ENCODE assay signal across 22 mouse cellular contexts in genomic region chr4:4510180-4510920, GRCm38 (mm10).
A peak's percentile ranks its signal among the peaks of the same experiment; 100 is the strongest.
DNase-seq lines count a peak whose midpoint lies in the region; ATAC-seq and TF ChIP-seq lines count a peak whose summit lies in the region.
"Had no signal": no experiment of that assay in that cellular context is flagged by ENCODE, and none has a peak within 500 bp of the region (broad histone marks: within the 10 kb centered on the region; RNA-seq: fewer than 3 reads in every experiment).

No protein-coding gene starts in this region.

- WGBS in limb, embryonic 14.5 days, result 83% methylated on average over 2 of the region's 2 CpGs
- 83% methylated on average over 2 of the region's 2 CpGs for WGBS in limb, embryonic 10.5 days
- WGBS in forebrain, embryonic 13.5 days, result 75% methylated on average over 2 of the region's 2 CpGs

- H3K4me2 ChIP-seq in limb, embryonic 14.5 days (replicated peaks; ENCODE audit: low read depth, low read length, severe bottlenecking), result no peak overlapping the region
- no peak overlapping the region for H3K4me2 ChIP-seq in forebrain, embryonic 13.5 days
- H3K4me2 ChIP-seq: forebrain, embryonic 15.5 days; hindbrain, embryonic 12.5 days had no signal

- peaks cover 4% of the 10 kb centered on the region; the same call in 1 of the 2 replicates for H3K4me1 ChIP-seq in limb, embryonic 14.5 days (ENCODE audit: control insufficient read depth, insufficient read depth, low read length)
- H3K4me1 ChIP-seq in limb, embryonic 10.5 days, result peaks cover 4% of the 10 kb centered on the region; the same call in 1 of the 2 replicates
- no peaks in the 10 kb centered on the region for H3K4me1 ChIP-seq in forebrain, embryonic 13.5 days
- H3K4me1 ChIP-seq: forebrain, embryonic 15.5 days; heart, embryonic 10.5 days; hindbrain, embryonic 12.5 days had no signal

- peak; percentile 10 for DNase-seq in limb, embryonic 14.5 days (ENCODE audit: low spot score)
- no peak for DNase-seq in limb, embryonic 10.5 days (ENCODE audit: low spot score)
- DNase-seq in 416B (ENCODE audit: low read depth) (peak; percentile 9), NIH3T3 (ENCODE audit: low read depth) (peak; percentile 56)
- peak; percentile 52 for DNase-seq in fibroblast of lung, adult 2 months (ENCODE audit: low read depth)
- no peak for DNase-seq in embryo, embryonic 10 days (ENCODE audit: low spot score)
- DNase-seq in thymus, postnatal 25 days, result no peak
- DNase-seq: adrenal gland, adult 8-10 months; adrenal gland, postnatal 36 days; cerebellum, adult 11 months; cerebellum, adult 8-10 months; cerebellum, postnatal 25 days; gastrocnemius, postnatal 25 days; heart, postnatal 10 days; heart, postnatal 4 days had no signal

- TF ChIP-seq POLR2A in limb, embryonic 14.5 days (IDR thresholded peaks at IDR 0.05; ENCODE audit: borderline replicate concordance, extremely low read depth, insufficient read depth, insufficient read length), result no peak

- no peak overlapping the region for H3K4me3 ChIP-seq in limb, embryonic 14.5 days (replicated peaks; ENCODE audit: low read length)
- no peak overlapping the region for H3K4me3 ChIP-seq in limb, embryonic 10.5 days
- H3K4me3 ChIP-seq in forebrain, embryonic 13.5 days, result no peak overlapping the region
- H3K4me3 ChIP-seq: forebrain, embryonic 15.5 days; heart, embryonic 10.5 days; hindbrain, embryonic 12.5 days had no signal

- no peaks in the 10 kb centered on the region for H3K27me3 ChIP-seq in limb, embryonic 14.5 days (ENCODE audit: control insufficient read depth, insufficient read depth, low read length)
- no peaks in the 10 kb centered on the region for H3K27me3 ChIP-seq in limb, embryonic 10.5 days (ENCODE audit: low read depth, poor library complexity, severe bottlenecking)
- H3K27me3 ChIP-seq in forebrain, embryonic 13.5 days, result no peaks in the 10 kb centered on the region
- H3K27me3 ChIP-seq: forebrain, embryonic 15.5 days; hindbrain, embryonic 12.5 days had no signal

- no peaks in the 10 kb centered on the region for H3K9me3 ChIP-seq in limb, embryonic 14.5 days (ENCODE audit: control insufficient read depth, low read length)
- H3K9me3 ChIP-seq in limb, embryonic 10.5 days (replicated peaks), result no peaks in the 10 kb centered on the region
- no peaks in the 10 kb centered on the region for H3K9me3 ChIP-seq in forebrain, embryonic 13.5 days (replicated peaks)
- H3K9me3 ChIP-seq: forebrain, embryonic 15.5 days; heart, embryonic 10.5 days; hindbrain, embryonic 12.5 days had no signal

- ATAC-seq in limb, embryonic 14.5 days (ENCODE audit: low FRiP score, low read depth), result no peak
- ATAC-seq in forebrain, embryonic 13.5 days, result no peak
- ATAC-seq: forebrain, embryonic 15.5 days; hindbrain, embryonic 16.5 days; inflammation-experienced regulatory T-cells, adult 6 months; intestine, postnatal 0 days had no signal

- no peak overlapping the region for H3K27ac ChIP-seq in limb, embryonic 14.5 days (replicated peaks; ENCODE audit: low read depth, low read length)
- H3K27ac ChIP-seq in limb, embryonic 10.5 days, result no peak overlapping the region
- no peak overlapping the region for H3K27ac ChIP-seq in forebrain, embryonic 13.5 days
- H3K27ac ChIP-seq: forebrain, embryonic 15.5 days; heart, embryonic 10.5 days; hindbrain, embryonic 12.5 days had no signal

- no peaks in the 10 kb centered on the region for H3K36me3 ChIP-seq in limb, embryonic 14.5 days (ENCODE audit: control insufficient read depth, insufficient read depth, low read length)
- H3K36me3 ChIP-seq in limb, embryonic 10.5 days, result no peaks in the 10 kb centered on the region
- H3K36me3 ChIP-seq in forebrain, embryonic 13.5 days (ENCODE audit: poor library complexity, severe bottlenecking), result no peaks in the 10 kb centered on the region
- H3K36me3 ChIP-seq: forebrain, embryonic 15.5 days; heart, embryonic 10.5 days; hindbrain, embryonic 12.5 days had no signal

- H3K9ac ChIP-seq in limb, embryonic 14.5 days (ENCODE audit: low read depth, low read length, severe bottlenecking), result no peak overlapping the region
- no peak overlapping the region for H3K9ac ChIP-seq in forebrain, embryonic 13.5 days
- H3K9ac ChIP-seq: forebrain, embryonic 15.5 days; hindbrain, embryonic 12.5 days had no signal

Comparison
In these comparisons a context has a peak if more than half of its experiments do, and no peak if none do; other contexts are left out.
1. DNase-seq: peak in limb, embryonic 14.5 days (single experiment), 416B (single experiment), NIH3T3 (single experiment) and fibroblast of lung, adult 2 months (single experiment); none in limb, embryonic 10.5 days (single experiment), embryo, embryonic 10 days (single experiment) and thymus, postnatal 25 days (single experiment).